Mouse (Mus musculus): ENCODE results near the gene Plp1. TPM values are rescaled to one million over a fixed set of nuclear protein-coding genes. Genes with fewer than 3 reads are reported as not detected.

Plp1 gene
- total RNA-seq (2022) = 1 to 10 TPM; 3.4 to 5.1 (median 4.3) TPM

- DNase-seq (ENCODE audit: low spot score) = no peak
Measured at GRCm38 (mm10) chrX:136822371-136822770, at the start of gene Plp1. Gene Plp1, plus strand, starts transcription at chrX:136822671.

DNA sequence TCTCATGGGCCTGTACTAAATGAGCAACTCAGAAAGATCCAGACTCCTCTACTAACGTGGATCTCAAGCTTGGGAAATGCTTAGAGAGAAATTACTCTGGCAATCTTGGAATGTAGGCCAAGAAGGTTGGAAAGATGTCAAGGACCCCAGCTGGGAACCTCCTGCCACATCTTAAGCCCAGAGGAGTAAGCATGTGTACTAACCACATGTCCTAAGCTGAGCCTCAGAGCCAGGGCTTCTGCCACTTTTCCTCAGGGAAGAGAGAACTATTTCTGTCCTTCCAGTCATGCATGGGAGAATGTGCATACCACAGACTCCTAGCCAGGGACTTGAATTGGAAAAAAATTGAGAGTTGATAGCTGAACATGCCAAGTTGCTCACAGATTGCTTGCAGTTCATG lies 49.4 kb upstream of the Plp1 start:
- peak; percentile 11 for DNase-seq (ENCODE audit: low spot score)

- no peak for DNase-seq (ENCODE audit: low spot score)
Measured at GRCm38 (mm10) chrX:136778046-136778445, 44.4 kb upstream of the Plp1 start.

GRCm38 (mm10) chrX:136779262-136779661 lies 43.2 kb upstream of the Plp1 start:
- no peak for DNase-seq (ENCODE audit: low spot score)

DNA sequence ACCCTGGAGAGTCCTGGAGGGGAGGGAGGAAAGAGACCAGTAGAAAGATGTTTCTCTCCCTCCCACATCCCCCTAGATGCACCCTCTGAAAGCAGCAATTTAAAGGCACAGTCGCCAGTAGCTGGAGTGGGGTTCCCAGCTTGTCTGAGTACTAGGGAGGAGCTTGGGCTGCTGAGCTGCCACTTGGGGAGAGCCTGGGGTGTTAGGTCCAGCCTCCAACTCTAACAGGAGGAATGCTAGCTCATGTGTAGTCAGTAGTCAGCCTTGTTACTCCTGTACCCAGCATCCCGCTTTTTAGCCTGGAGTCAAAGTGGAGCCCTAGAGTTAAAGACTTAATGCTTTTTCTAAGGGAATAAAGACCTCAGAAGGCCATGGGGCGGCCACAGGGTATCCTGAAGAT lies 42.4 kb upstream of the Plp1 start, which contains the start of gene Glra4:
TSS of gene Glra4 (minus strand) at position 101 of the 400 bp plus-strand sequence.
- no peak for DNase-seq (ENCODE audit: low spot score)

GRCm38 (mm10) chrX:136789446-136789845 lies 33.0 kb upstream of the Plp1 start:
- no peak for DNase-seq (ENCODE audit: low spot score)

DNA sequence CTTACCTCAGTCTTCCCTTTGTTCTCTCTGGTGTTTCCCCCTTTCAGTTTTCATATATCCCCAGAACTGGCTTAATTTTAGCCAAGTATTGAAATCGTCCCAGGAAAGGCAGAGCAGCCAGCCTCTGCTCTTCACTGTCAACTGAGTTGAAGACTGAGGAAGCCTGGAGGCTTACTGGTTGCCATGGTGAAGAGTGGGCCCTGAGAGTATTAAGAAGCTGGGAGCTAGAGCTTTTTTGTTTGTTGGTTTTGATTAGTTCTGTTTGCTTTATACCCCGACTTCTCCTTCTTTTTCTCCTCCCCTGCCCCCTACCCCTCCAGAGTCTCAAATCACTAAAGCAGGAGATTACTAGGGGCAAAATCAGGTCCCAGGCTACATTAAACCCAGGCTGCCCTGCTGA lies 25.2 kb upstream of the Plp1 start:
- no peak for DNase-seq (ENCODE audit: low spot score)

DNA sequence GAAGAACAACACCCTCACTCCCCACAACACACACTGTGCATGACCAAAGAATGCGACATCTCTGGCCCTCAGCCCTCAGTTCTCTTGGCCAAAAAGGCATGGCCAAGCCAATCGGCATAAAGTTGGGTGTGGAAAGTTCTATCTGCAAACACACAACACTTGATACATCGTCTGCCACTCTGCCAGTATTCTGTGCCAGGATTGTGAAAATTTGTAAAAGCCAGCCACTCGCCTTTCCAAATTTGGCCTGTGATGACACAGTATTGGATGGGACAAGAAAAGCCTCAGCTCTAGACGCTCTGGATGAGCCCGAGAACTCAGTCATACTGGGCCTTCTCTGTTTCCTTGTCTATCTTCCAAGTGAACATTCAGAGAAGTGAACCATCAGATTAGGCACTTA lies 2.7 kb upstream of the Plp1 start:
- peak; percentile 6 for DNase-seq (ENCODE audit: low spot score)

DNA sequence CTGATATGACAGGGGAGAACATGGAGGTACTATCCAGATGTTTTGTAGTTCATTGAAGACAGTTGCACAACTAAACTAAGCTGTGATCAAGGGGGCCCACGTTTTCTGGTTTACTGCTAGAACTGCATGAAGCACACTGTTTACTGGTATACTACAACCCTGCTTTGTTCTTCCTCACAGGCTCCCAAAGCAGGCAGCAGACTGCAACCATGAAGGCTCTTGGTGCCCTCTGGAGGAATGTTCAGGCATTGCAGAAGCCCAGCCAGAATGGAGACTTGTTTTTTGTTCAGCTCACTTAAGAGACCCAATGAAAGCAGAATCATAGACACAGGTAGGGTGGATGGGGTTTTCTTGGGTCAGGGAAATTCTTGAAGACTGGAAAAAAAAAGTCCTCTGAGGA lies 2.2 kb upstream of the Plp1 start:
- DNase-seq (ENCODE audit: low spot score) = peak; percentile 49

DNA sequence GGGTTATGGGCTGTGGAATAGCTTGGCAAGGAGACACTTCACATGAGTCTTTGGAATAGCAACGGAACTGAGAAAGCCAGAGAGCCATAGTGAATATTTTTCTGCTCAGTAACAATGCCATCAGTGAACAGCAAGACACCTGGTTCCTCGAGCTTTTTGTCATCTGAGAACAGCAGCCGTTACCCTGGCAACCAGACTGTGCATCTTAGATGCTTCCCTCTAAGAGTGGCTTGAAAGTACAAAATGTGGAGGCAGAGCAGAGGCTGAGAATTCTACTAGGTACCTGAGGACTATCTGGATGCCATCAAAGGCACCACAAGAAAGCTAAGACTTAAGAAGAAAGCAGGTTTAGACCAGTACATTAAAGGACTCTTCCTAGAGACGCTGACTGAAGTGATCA lies 2.5 kb downstream of the Plp1 start:
- DNase-seq (ENCODE audit: low spot score) = no peak

- no peak for DNase-seq (ENCODE audit: low spot score)
Measured at GRCm38 (mm10) chrX:136828610-136829009, 6.1 kb downstream of the Plp1 start.

- DNase-seq (ENCODE audit: low spot score) = no peak
Measured at GRCm38 (mm10) chrX:136850300-136850699, 27.8 kb downstream of the Plp1 start.

GRCm38 (mm10) chrX:136868061-136869040 lies 45.9 kb downstream of the Plp1 start, which contains the start of gene Rab9b:
Gene Rab9b, minus strand, starts transcription at chrX:136868755.
- DNase-seq (ENCODE audit: low spot score) = no peak

Other genes with a start within 250 kb of the Plp1 start
- gene Tceal3, start 231.8 kb upstream of the Plp1 start, total RNA-seq (2022) = 1 to 10 TPM in 2 of 4 experiments, under 1 TPM in 2; 0.24 to 1.1 (median 0.92) TPM
- gene Tceal1, start 114.7 kb upstream of the Plp1 start, total RNA-seq (2022) = 1 to 10 TPM; 4.5 to 4.7 (median 4.6) TPM
- 10 to 100 TPM; 71.4 to 91.7 (median 83.0) TPM for gene Morf4l2, start 79.0 kb upstream of the Plp1 start, total RNA-seq (2022)
- gene Glra4, start 42.5 kb upstream of the Plp1 start, total RNA-seq (2022) = not detected
- under 1 TPM; 0.06 to 0.41 (median 0.20) TPM for gene Rab9b, start 46.1 kb downstream of the Plp1 start, total RNA-seq (2022)
- not detected for gene H2bfm, start 104.7 kb downstream of the Plp1 start, total RNA-seq (2022)
- gene Tmsb15b2, start 152.8 kb downstream of the Plp1 start, total RNA-seq (2022) = 1 to 10 TPM in 2 of 4 experiments, under 1 TPM in 1, not detected in 1; 0.90 to 1.6 (median 1.4) TPM
- not detected for gene Tmsb15l, start 154.2 kb downstream of the Plp1 start, total RNA-seq (2022)
- gene Tmsb15b1, start 154.2 kb downstream of the Plp1 start, total RNA-seq (2022) = not detected
- gene Zcchc18, start 170.5 kb downstream of the Plp1 start, total RNA-seq (2022) = under 1 TPM in 3 of 4 experiments, not detected in 1; 0.12 to 0.29 (median 0.13) TPM
- 1 to 10 TPM; 1.8 to 4.0 (median 2.7) TPM for gene Slc25a53, start 215.6 kb downstream of the Plp1 start, total RNA-seq (2022)
- 1 to 10 TPM; 3.5 to 5.5 (median 4.2) TPM for gene Fam199x, start 226.9 kb downstream of the Plp1 start, total RNA-seq (2022)